Mouse (Mus musculus) bone marrow macrophage, adult 2 months (primary cell): ENCODE measurements at regions not wholly inside any gene's neighbourhood (a gene's known extent, or its start where the extent isn't known, plus 50 kb on each side); places are given as distances from the start of the nearest gene placed in this dataset.

ENCODE experiments used
- CTCF ChIP-seq: IDR thresholded peaks from 2 replicates; pipeline ENCODE4 v1.5.1; 2012; ENCODE audit warnings: low read depth, mild to moderate bottlenecking, low read length, moderate library complexity
- POLR2A ChIP-seq: IDR thresholded peaks from 2 replicates; pipeline ENCODE4 v1.6.1; 2012; ENCODE audit warnings: mild to moderate bottlenecking, low read depth, low read length, borderline replicate concordance

DNA sequence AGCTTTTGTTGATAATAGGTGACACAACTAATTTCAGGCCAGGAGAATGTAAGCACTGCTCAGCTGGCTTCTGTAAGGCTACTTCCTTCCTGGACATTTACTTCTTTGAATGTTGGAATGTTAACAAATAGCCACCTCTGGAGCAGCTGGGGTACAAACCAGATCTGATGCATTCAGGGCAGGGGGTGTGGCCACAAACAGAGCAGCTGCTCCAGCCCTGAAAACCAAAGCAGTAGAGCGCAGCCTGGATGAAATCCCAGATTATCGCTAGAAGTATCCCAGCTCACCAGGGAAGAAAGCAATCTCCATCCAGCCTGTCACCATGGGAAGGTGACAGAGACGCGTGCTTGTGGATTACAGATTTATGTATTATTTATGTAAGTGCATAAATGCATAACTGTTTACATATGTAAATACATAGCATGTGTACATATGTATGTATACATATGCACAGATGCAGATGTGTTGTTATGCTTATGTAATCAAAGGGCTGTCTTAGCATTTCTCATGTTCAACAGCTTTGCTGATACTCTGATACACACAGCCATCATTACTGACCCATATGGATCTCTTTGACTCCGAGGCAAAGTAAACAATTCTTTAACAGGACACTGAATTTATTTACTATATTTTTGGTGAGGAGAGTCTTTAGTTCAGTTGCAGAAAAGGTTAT, 143.5 kb downstream of the 1700129C05Rik start:
- TF ChIP-seq CTCF (no peak), POLR2A (no peak)
